Mouse (Mus musculus): ENCODE data around the gene Pigm. TPM values are rescaled to one million over a fixed set of nuclear protein-coding genes. Genes with fewer than 3 reads are reported as not detected.

Pigm gene
- polyA plus RNA-seq, 1 experiment from 2014 or later: 12.3 TPM

- Histone ChIP-seq H3K27me3 (ENCODE audit: control insufficient read depth, insufficient read depth, low read length) (peaks cover 6% of the 10 kb centered on the region), H3K9ac (replicated peaks; ENCODE audit: low read length) (no peak overlapping the region), H3K4me2 (ENCODE audit: low read depth, low read length) (no peak overlapping the region)
Measured at GRCm38 (mm10) chr1:172332925-172333324, 43.4 kb upstream of the Pigm start.

GRCm38 (mm10) chr1:172333512-172333911, 42.8 kb upstream of the Pigm start:
- H3K27ac ChIP-seq (replicated peaks; ENCODE audit: low read depth, low read length): no peak overlapping the region
- WGBS: 21% methylated on average over 3 of the region's 3 CpGs
- no peak for DNase-seq (ENCODE audit: low spot score)
- ATAC-seq (replicated peaks; ENCODE audit: insufficient number of reproducible peaks, low FRiP score, low TSS enrichment, low read depth): no peak
- H3K4me1 ChIP-seq (ENCODE audit: control insufficient read depth, insufficient read depth, low read length): no peaks in the 10 kb centered on the region
- no peak overlapping the region for H3K9ac ChIP-seq (replicated peaks; ENCODE audit: low read length)
- no peaks in the 10 kb centered on the region for H3K9me3 ChIP-seq (replicated peaks; ENCODE audit: control insufficient read depth, low read length)
- peaks cover 2% of the 10 kb centered on the region; the same call in 1 of the 2 replicates for H3K27me3 ChIP-seq (ENCODE audit: control insufficient read depth, insufficient read depth, low read length)
- H3K36me3 ChIP-seq (replicated peaks; ENCODE audit: control insufficient read depth, insufficient read depth, low read depth, low read length): no peaks in the 10 kb centered on the region
- H3K4me3 ChIP-seq (ENCODE audit: low read depth, low read length): no peak overlapping the region
- no peak overlapping the region for H3K4me2 ChIP-seq (ENCODE audit: low read depth, low read length)

More at GRCm38 (mm10) chr1:172332925-172333324, 43.4 kb upstream of the Pigm start:
- Histone ChIP-seq H3K4me3 (ENCODE audit: low read depth, low read length) (no peak overlapping the region), H3K4me1 (ENCODE audit: control insufficient read depth, insufficient read depth, low read length) (no peaks in the 10 kb centered on the region), H3K9me3 (replicated peaks; ENCODE audit: control insufficient read depth, low read length) (no peaks in the 10 kb centered on the region), H3K27ac (replicated peaks; ENCODE audit: low read depth, low read length) (no peak overlapping the region), H3K36me3 (replicated peaks; ENCODE audit: control insufficient read depth, insufficient read depth, low read depth, low read length) (no peaks in the 10 kb centered on the region)
- DNase-seq (ENCODE audit: low spot score) (no peak), ATAC-seq (replicated peaks; ENCODE audit: insufficient number of reproducible peaks, low FRiP score, low TSS enrichment, low read depth) (no peak)
- 84% methylated on average over 2 of the region's 2 CpGs for WGBS

DNA sequence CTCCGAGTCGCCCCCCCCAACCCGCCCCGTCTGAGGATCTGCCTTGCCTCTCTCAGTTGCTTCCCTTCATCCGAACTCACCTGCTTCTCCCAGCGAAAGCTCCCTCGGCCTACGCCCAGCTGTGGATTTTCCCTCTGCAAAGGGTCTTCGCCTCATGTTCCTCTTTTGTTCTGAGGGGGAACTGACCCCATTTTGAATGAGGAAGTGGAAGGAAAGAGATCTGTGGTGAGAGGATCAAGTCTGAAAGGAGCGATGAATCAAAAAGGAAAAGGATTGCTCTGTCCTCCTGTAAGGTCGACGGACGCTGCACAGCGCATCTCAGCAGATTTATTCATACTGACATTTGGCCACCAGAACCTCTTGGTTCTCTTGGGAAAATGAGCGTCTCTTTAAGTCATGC, 40.5 kb upstream of the Pigm start:
- no peak for DNase-seq (ENCODE audit: low spot score)
- Histone ChIP-seq H3K4me3 (ENCODE audit: low read depth, low read length) (no peak overlapping the region), H3K27me3 (ENCODE audit: control insufficient read depth, insufficient read depth, low read length) (peaks cover 9% of the 10 kb centered on the region)

GRCm38 (mm10) chr1:172337411-172338185, 38.7 kb upstream of the Pigm start:
- H3K4me2 ChIP-seq (ENCODE audit: low read depth, low read length): no peak overlapping the region
- DNase-seq (ENCODE audit: low spot score): no peak
- ATAC-seq (replicated peaks; ENCODE audit: insufficient number of reproducible peaks, low FRiP score, low TSS enrichment, low read depth): no peak
- no peaks in the 10 kb centered on the region for H3K4me1 ChIP-seq (ENCODE audit: control insufficient read depth, insufficient read depth, low read length)
- no peaks in the 10 kb centered on the region for H3K36me3 ChIP-seq (replicated peaks; ENCODE audit: control insufficient read depth, insufficient read depth, low read depth, low read length)
- H3K9ac ChIP-seq (replicated peaks; ENCODE audit: low read length): no peak overlapping the region
- no peak overlapping the region for H3K27ac ChIP-seq (replicated peaks; ENCODE audit: low read depth, low read length)
- peaks cover 20% of the 10 kb centered on the region for H3K27me3 ChIP-seq (ENCODE audit: control insufficient read depth, insufficient read depth, low read length)
- H3K9me3 ChIP-seq (replicated peaks; ENCODE audit: control insufficient read depth, low read length): no peaks in the 10 kb centered on the region
- H3K4me3 ChIP-seq (ENCODE audit: low read depth, low read length): no peak overlapping the region
- 46% methylated on average over 2 of the region's 2 CpGs for WGBS

More for the DNA sequence above, 40.5 kb upstream of the Pigm start:
- Histone ChIP-seq H3K4me1 (ENCODE audit: control insufficient read depth, insufficient read depth, low read length) (no peaks in the 10 kb centered on the region), H3K9ac (replicated peaks; ENCODE audit: low read length) (no peak overlapping the region), H3K4me2 (ENCODE audit: low read depth, low read length) (no peak overlapping the region), H3K9me3 (replicated peaks; ENCODE audit: control insufficient read depth, low read length) (no peaks in the 10 kb centered on the region), H3K27ac (replicated peaks; ENCODE audit: low read depth, low read length) (no peak overlapping the region), H3K36me3 (replicated peaks; ENCODE audit: control insufficient read depth, insufficient read depth, low read depth, low read length) (no peaks in the 10 kb centered on the region)
- WGBS: 76% methylated on average over 15 of the region's 15 CpGs
- ATAC-seq (replicated peaks; ENCODE audit: insufficient number of reproducible peaks, low FRiP score, low TSS enrichment, low read depth): no peak

DNA sequence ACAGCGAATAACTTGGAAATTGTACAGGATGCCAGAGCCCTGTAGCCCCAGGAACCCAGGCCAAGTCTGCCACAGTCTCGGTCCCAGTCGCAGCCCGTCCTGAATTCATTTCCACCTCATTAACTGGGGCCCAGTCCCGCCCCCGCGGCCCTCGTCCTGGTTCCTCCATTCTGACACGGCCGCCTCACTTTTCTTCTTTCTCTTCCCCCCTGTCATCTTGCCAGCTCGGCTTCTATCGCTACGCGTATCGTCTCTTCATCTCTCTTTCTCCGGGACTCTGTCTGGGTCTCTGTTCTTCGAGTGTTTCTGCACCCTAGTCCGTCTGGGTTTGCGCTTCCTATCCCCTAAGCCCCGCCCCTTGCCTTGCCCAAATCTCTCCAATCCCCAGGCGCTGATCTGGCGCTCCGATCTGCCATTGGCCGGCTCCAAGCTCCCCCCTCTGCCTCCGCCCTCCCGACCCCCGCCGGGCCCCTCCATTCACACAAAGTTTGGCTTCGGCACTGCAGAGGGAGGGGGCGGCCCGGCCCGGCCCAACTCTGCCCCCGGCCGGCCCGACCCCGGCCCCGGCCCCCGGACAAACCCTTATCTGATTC, 35.5 kb upstream of the Pigm start, which contains the start of gene Kcnj10:
Gene Kcnj10 (plus strand): TSS at position 482 of the 593 bp plus-strand sequence.
- DNase-seq (ENCODE audit: low spot score): peak; percentile 88

DNA sequence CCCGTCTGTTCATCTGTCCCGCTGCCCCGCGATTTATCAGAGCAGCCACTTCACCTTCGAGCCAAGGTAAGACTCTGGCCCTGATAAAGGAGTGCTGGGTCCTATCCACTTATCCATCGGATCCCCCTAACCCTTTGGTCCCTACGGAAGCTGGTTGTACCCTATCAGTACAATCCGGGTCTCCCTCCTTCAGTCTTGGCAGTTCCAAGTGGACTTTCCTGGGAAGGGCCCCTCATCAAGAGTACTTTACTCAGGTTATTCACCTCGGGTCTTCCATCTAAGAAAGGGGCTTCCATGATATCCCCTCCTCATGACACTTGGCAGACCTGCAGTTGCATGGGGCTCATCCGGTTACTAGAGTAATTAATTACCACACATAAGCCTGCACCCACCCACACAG, 35.0 kb upstream of the Pigm start:
- no peaks in the 10 kb centered on the region for H3K4me1 ChIP-seq (ENCODE audit: control insufficient read depth, insufficient read depth, low read length)
- H3K27me3 ChIP-seq (ENCODE audit: control insufficient read depth, insufficient read depth, low read length): peaks cover 20% of the 10 kb centered on the region
- no peaks in the 10 kb centered on the region for H3K36me3 ChIP-seq (replicated peaks; ENCODE audit: control insufficient read depth, insufficient read depth, low read depth, low read length)
- peak overlapping the region; percentile 60 for H3K4me2 ChIP-seq (ENCODE audit: low read depth, low read length)
- DNase-seq (ENCODE audit: low spot score) (no peak), ATAC-seq (replicated peaks; ENCODE audit: insufficient number of reproducible peaks, low FRiP score, low TSS enrichment, low read depth) (peak; percentile 50; the same call in 1 of the 2 replicates)
- 22% methylated on average over 10 of the region's 10 CpGs for WGBS
- H3K9me3 ChIP-seq (replicated peaks; ENCODE audit: control insufficient read depth, low read length): no peaks in the 10 kb centered on the region
- peak overlapping the region; percentile 33 for H3K4me3 ChIP-seq (ENCODE audit: low read depth, low read length)
- no peak overlapping the region for H3K27ac ChIP-seq (replicated peaks; ENCODE audit: low read depth, low read length)
- H3K9ac ChIP-seq (replicated peaks; ENCODE audit: low read length): no peak overlapping the region

More for the DNA sequence above, 35.5 kb upstream of the Pigm start, which contains the start of gene Kcnj10:
- H3K27me3 ChIP-seq (ENCODE audit: control insufficient read depth, insufficient read depth, low read length): peaks cover 20% of the 10 kb centered on the region
- 2% methylated on average over 38 of the region's 38 CpGs for WGBS
- H3K9me3 ChIP-seq (replicated peaks; ENCODE audit: control insufficient read depth, low read length): no peaks in the 10 kb centered on the region
- H3K27ac ChIP-seq (replicated peaks; ENCODE audit: low read depth, low read length): no peak within 1 kb of the TSS
- no peaks in the 10 kb centered on the region for H3K4me1 ChIP-seq (ENCODE audit: control insufficient read depth, insufficient read depth, low read length)
- ATAC-seq (replicated peaks; ENCODE audit: insufficient number of reproducible peaks, low FRiP score, low TSS enrichment, low read depth): peak; percentile 89
- H3K4me2 ChIP-seq (ENCODE audit: low read depth, low read length): peak within 1 kb of the TSS; percentile 60
- H3K36me3 ChIP-seq (replicated peaks; ENCODE audit: control insufficient read depth, insufficient read depth, low read depth, low read length): no peaks in the 10 kb centered on the region
- H3K4me3 ChIP-seq (ENCODE audit: low read depth, low read length): peak within 1 kb of the TSS; percentile 33
- peak within 1 kb of the TSS; percentile 22; the same call in 1 of the 2 replicates for H3K9ac ChIP-seq (replicated peaks; ENCODE audit: low read length)

DNA sequence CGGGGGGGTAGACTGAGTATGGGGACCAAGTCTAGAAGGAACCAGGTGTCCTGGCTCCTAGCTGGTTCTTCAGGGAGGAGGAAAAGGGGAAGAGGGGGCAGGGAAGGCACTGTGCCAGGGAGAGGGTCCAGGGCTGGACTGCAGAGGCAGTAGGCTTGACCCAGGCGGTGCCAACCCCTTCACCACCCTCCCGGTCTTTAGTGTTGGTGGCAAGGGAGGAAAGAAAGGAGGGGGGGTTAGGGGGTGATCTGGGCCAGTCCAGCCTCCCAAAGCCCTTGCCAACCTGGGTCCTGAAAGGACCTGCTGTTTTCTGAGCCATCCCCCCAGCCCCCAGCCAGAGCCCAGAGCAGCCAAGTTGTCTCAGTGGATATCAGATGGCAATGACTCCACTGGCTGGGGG, 33.6 kb upstream of the Pigm start:
- DNase-seq (ENCODE audit: low spot score) (no peak), ATAC-seq (replicated peaks; ENCODE audit: insufficient number of reproducible peaks, low FRiP score, low TSS enrichment, low read depth) (no peak)
- 80% methylated on average over 3 of the region's 3 CpGs for WGBS
- H3K4me2 ChIP-seq (ENCODE audit: low read depth, low read length): no peak overlapping the region
- H3K9ac ChIP-seq (replicated peaks; ENCODE audit: low read length): no peak overlapping the region
- H3K4me3 ChIP-seq (ENCODE audit: low read depth, low read length): no peak overlapping the region
- H3K27ac ChIP-seq (replicated peaks; ENCODE audit: low read depth, low read length): no peak overlapping the region
- no peaks in the 10 kb centered on the region for H3K4me1 ChIP-seq (ENCODE audit: control insufficient read depth, insufficient read depth, low read length)
- no peaks in the 10 kb centered on the region for H3K36me3 ChIP-seq (replicated peaks; ENCODE audit: control insufficient read depth, insufficient read depth, low read depth, low read length)
- H3K27me3 ChIP-seq (ENCODE audit: control insufficient read depth, insufficient read depth, low read length): peaks cover 20% of the 10 kb centered on the region
- H3K9me3 ChIP-seq (replicated peaks; ENCODE audit: control insufficient read depth, low read length): no peaks in the 10 kb centered on the region

- Histone ChIP-seq H3K4me2 (ENCODE audit: low read depth, low read length) (no peak overlapping the region), H3K36me3 (replicated peaks; ENCODE audit: control insufficient read depth, insufficient read depth, low read depth, low read length) (no peaks in the 10 kb centered on the region), H3K27me3 (ENCODE audit: control insufficient read depth, insufficient read depth, low read length) (peaks cover 20% of the 10 kb centered on the region), H3K4me1 (ENCODE audit: control insufficient read depth, insufficient read depth, low read length) (no peaks in the 10 kb centered on the region), H3K4me3 (ENCODE audit: low read depth, low read length) (no peak overlapping the region), H3K9ac (replicated peaks; ENCODE audit: low read length) (no peak overlapping the region), H3K9me3 (replicated peaks; ENCODE audit: control insufficient read depth, low read length) (no peaks in the 10 kb centered on the region), H3K27ac (replicated peaks; ENCODE audit: low read depth, low read length) (no peak overlapping the region)
- no peak for ATAC-seq (replicated peaks; ENCODE audit: insufficient number of reproducible peaks, low FRiP score, low TSS enrichment, low read depth)
- 67% methylated on average over 3 of the region's 3 CpGs for whole genome bisulfite sequencing
- no peak for DNase-seq (ENCODE audit: low spot score)
Measured at GRCm38 (mm10) chr1:172343914-172344313, 32.4 kb upstream of the Pigm start.

Measured in embryonic facial prominence, embryonic 11.5 days (tissue).